ENCODE assay signal across 25 mouse cellular contexts in genomic region chr19:45010646-45011045, GRCm38 (mm10). TPM values are rescaled to one million over a fixed set of nuclear protein-coding genes. Genes with fewer than 3 reads are reported as not detected.
A peak's percentile ranks its signal among the peaks of the same experiment; 100 is the strongest.
DNase-seq lines count a peak whose midpoint lies in the region; ATAC-seq and TF ChIP-seq lines count a peak whose summit lies in the region.
"Had no signal": no experiment of that assay in that cellular context is flagged by ENCODE, and none has a peak within 500 bp of the region (broad histone marks: within the 10 kb centered on the region; RNA-seq: fewer than 3 reads in every experiment).

No protein-coding gene starts in this region.

- H3K9me3 ChIP-seq in forebrain, embryonic 13.5 days (replicated peaks), result no peaks in the 10 kb centered on the region
- H3K9me3 ChIP-seq: embryonic facial prominence, embryonic 15.5 days; forebrain, embryonic 15.5 days had no signal

- intact Hi-C loops in gastrocnemius, adult 2 months (cut with DNase I), result no loop called here
- intact Hi-C loops in heart, postnatal 25 days (cut with DNase I), result no loop called here

- no peak overlapping the region for H3K4me3 ChIP-seq in gastrocnemius, adult 2 months
- H3K4me3 ChIP-seq in forebrain, embryonic 13.5 days, result no peak overlapping the region
- H3K4me3 ChIP-seq: embryonic facial prominence, embryonic 15.5 days; forebrain, embryonic 15.5 days had no signal

- peaks cover 35% of the 10 kb centered on the region for H3K36me3 ChIP-seq in forebrain, embryonic 13.5 days (ENCODE audit: poor library complexity, severe bottlenecking)

- no peak overlapping the region for H3K4me2 ChIP-seq in forebrain, embryonic 13.5 days
- H3K4me2 ChIP-seq: embryonic facial prominence, embryonic 15.5 days; forebrain, embryonic 15.5 days; heart, embryonic 11.5 days; hindbrain, embryonic 14.5 days had no signal

- no peak for ATAC-seq in forebrain, embryonic 13.5 days
- ATAC-seq: CD4-positive, CD25-positive, alpha-beta regulatory T cell, adult 4 months; forebrain, embryonic 15.5 days; hindbrain, postnatal 0 days; inflammation-experienced regulatory T-cells, adult 6 months; intestine, embryonic 16.5 days had no signal

- no peak overlapping the region for H3K9ac ChIP-seq in forebrain, embryonic 13.5 days
- H3K9ac ChIP-seq: embryonic facial prominence, embryonic 15.5 days; forebrain, embryonic 15.5 days; hindbrain, embryonic 14.5 days had no signal

- no peak for TF ChIP-seq CTCF in gastrocnemius, adult 2 months (IDR thresholded peaks at IDR 0.05)

- peak; percentile 80 for DNase-seq in adrenal gland, adult 2 months
- no peak for DNase-seq in adrenal gland, postnatal 4 days (ENCODE audit: low spot score in 2 of 2)
- DNase-seq in gastrocnemius, adult 2 months, result no peak
- DNase-seq in gastrocnemius, adult 8-10 months (ENCODE audit: low spot score in 2 of 2), result no peak
- DNase-seq in adrenal gland, postnatal 36 days, result peak; percentile 63 to 68
- no peak for DNase-seq in heart, postnatal 25 days (ENCODE audit: low spot score)
- DNase-seq: cerebellum, adult 11 months; cerebellum, adult 2 months; cerebellum, postnatal 10 days; cerebellum, postnatal 36 days; embryo, embryonic 11 days; gastrocnemius, postnatal 14 days; heart, adult 11 months; heart, postnatal 4 days; kidney, adult 18-20 months; kidney, adult 9 months had no signal

- WGBS in forebrain, embryonic 13.5 days, result 92% methylated on average over 4 of the region's 4 CpGs

- peak overlapping the region; percentile 60 for H3K27ac ChIP-seq in gastrocnemius, adult 2 months
- no peak overlapping the region for H3K27ac ChIP-seq in forebrain, embryonic 13.5 days
- H3K27ac ChIP-seq: embryonic facial prominence, embryonic 15.5 days; forebrain, embryonic 15.5 days; hindbrain, embryonic 14.5 days; hindbrain, postnatal 0 days had no signal

- no peaks in the 10 kb centered on the region for H3K27me3 ChIP-seq in forebrain, embryonic 13.5 days
- H3K27me3 ChIP-seq: embryonic facial prominence, embryonic 15.5 days; forebrain, embryonic 15.5 days had no signal

- peaks cover 48% of the 10 kb centered on the region for H3K4me1 ChIP-seq in forebrain, embryonic 13.5 days

RNA-seq across cellular contexts. Expression of gene Lzts2, which starts 3.6 kb away (rescaled TPM):
- 100 to 1,000 TPM in 1 of 2 experiments, 10 to 100 TPM in 1; 52.8 to 111 TPM for total RNA-seq in adrenal gland, adult 2 months (2021)
- 313 and 342 TPM in 2 replicates for polyA plus RNA-seq in adrenal gland, adult 2 months (2012; rRNA removed)
- total RNA-seq in adrenal gland, postnatal 4 days (2021), result 100 to 1,000 TPM; 107 to 119 TPM
- 10 to 100 TPM; 21.0 to 29.3 TPM for total RNA-seq in gastrocnemius, adult 2 months (2021)
- 10 to 100 TPM; 17.9 to 25.9 (median 20.5) TPM for total RNA-seq in gastrocnemius, adult 8-10 months (2022)
- total RNA-seq in adrenal gland, postnatal 36 days (2021), result 10 to 100 TPM; 90.4 to 95.6 TPM
- 24.5 and 24.7 TPM in 2 replicates for polyA plus RNA-seq in forebrain, embryonic 13.5 days (2015; fragmentation: Nextera tagmentation; extraction: Ambion mirVana)
- total RNA-seq in heart, postnatal 25 days (2021), result 10 to 100 TPM; 52.0 to 69.7 TPM

RNA-seq across cellular contexts. Expression of gene Mrpl43, which starts 4.4 kb away (rescaled TPM):
- total RNA-seq in adrenal gland, adult 2 months (2021), result 10 to 100 TPM; 45.2 to 55.1 TPM
- polyA plus RNA-seq in adrenal gland, adult 2 months (2012; rRNA removed), result 196 and 208 TPM in 2 replicates
- 10 to 100 TPM; 49.9 to 51.2 TPM for total RNA-seq in adrenal gland, postnatal 4 days (2021)
- total RNA-seq in gastrocnemius, adult 2 months (2021), result 10 to 100 TPM; 31.0 to 42.5 TPM
- 10 to 100 TPM; 30.2 to 36.4 (median 34.1) TPM for total RNA-seq in gastrocnemius, adult 8-10 months (2022)
- 10 to 100 TPM; 49.0 to 53.6 TPM for total RNA-seq in adrenal gland, postnatal 36 days (2021)
- polyA plus RNA-seq in forebrain, embryonic 13.5 days (2015; fragmentation: Nextera tagmentation; extraction: Ambion mirVana), result 82.2 and 89.7 TPM in 2 replicates
- total RNA-seq in heart, postnatal 25 days (2021), result 10 to 100 TPM; 54.9 to 55.4 TPM

RNA-seq across cellular contexts. Expression of gene Twnk, which starts 5.2 kb away (rescaled TPM):
- total RNA-seq in adrenal gland, adult 2 months (2021), result 10 to 100 TPM; 24.7 to 37.1 TPM
- polyA plus RNA-seq in adrenal gland, adult 2 months (2012; rRNA removed), result 7.5 and 9.6 TPM in 2 replicates
- total RNA-seq in adrenal gland, postnatal 4 days (2021), result 10 to 100 TPM; 30.5 to 33.0 TPM
- 10 to 100 TPM; 18.0 to 25.4 TPM for total RNA-seq in gastrocnemius, adult 2 months (2021)
- 10 to 100 TPM; 18.9 to 39.5 (median 21.9) TPM for total RNA-seq in gastrocnemius, adult 8-10 months (2022)
- total RNA-seq in adrenal gland, postnatal 36 days (2021), result 10 to 100 TPM; 30.8 to 33.0 TPM
- polyA plus RNA-seq in forebrain, embryonic 13.5 days (2015; fragmentation: Nextera tagmentation; extraction: Ambion mirVana), result 21.1 and 22.2 TPM in 2 replicates
- 10 to 100 TPM; 27.4 to 28.4 TPM for total RNA-seq in heart, postnatal 25 days (2021)

RNA-seq across cellular contexts. Expression of gene Sema4g, which starts 21.7 kb away (rescaled TPM):
- total RNA-seq in adrenal gland, adult 2 months (2021), result 1 to 10 TPM; 6.3 to 7.7 TPM
- polyA plus RNA-seq in adrenal gland, adult 2 months (2012; rRNA removed), result 9.4 and 13.4 TPM in 2 replicates
- total RNA-seq in adrenal gland, postnatal 4 days (2021), result 10 to 100 TPM; 15.5 to 26.5 TPM
- total RNA-seq in gastrocnemius, adult 2 months (2021), result under 1 TPM; 0.10 to 0.11 TPM
- total RNA-seq in gastrocnemius, adult 8-10 months (2022), result under 1 TPM; 0.13 to 0.41 (median 0.21) TPM
- 1 to 10 TPM; 4.2 to 5.6 TPM for total RNA-seq in adrenal gland, postnatal 36 days (2021)
- 9.7 and 11.7 TPM in 2 replicates for polyA plus RNA-seq in forebrain, embryonic 13.5 days (2015; fragmentation: Nextera tagmentation; extraction: Ambion mirVana)
- total RNA-seq in heart, postnatal 25 days (2021), result under 1 TPM; 0.26 to 0.39 TPM

RNA-seq across cellular contexts. Expression of gene Pdzd7, which starts 34.9 kb away (rescaled TPM):
- total RNA-seq in adrenal gland, adult 2 months (2021), result under 1 TPM in 1 of 2 experiments, not detected in 1; 0.09 TPM
- polyA plus RNA-seq in adrenal gland, adult 2 months (2012; rRNA removed), result 0.62 and 0.65 TPM in 2 replicates
- under 1 TPM; 0.25 to 0.34 TPM for total RNA-seq in adrenal gland, postnatal 4 days (2021)
- 1 to 10 TPM; 5.9 to 6.8 TPM for total RNA-seq in gastrocnemius, adult 2 months (2021)
- total RNA-seq in gastrocnemius, adult 8-10 months (2022), result 1 to 10 TPM; 2.9 to 5.4 (median 4.1) TPM
- total RNA-seq in adrenal gland, postnatal 36 days (2021), result under 1 TPM; 0.13 to 0.23 TPM
- polyA plus RNA-seq in forebrain, embryonic 13.5 days (2015; fragmentation: Nextera tagmentation; extraction: Ambion mirVana), result 0.92 and 1.5 TPM in 2 replicates
- total RNA-seq in heart, postnatal 25 days (2021), result under 1 TPM in 1 of 2 experiments, not detected in 1; 0.16 TPM
- total RNA-seq: heart, postnatal 4 days had no signal
- polyA plus RNA-seq: CD4-positive, CD25-positive, alpha-beta regulatory T cell, adult 4 months; heart, embryonic 11.5 days; inflammation-experienced regulatory T-cells, adult 6 months had no signal

Comparison
In these comparisons a context has a peak if more than half of its experiments do, and no peak if none do; other contexts are left out.
1. DNase-seq: peak in adrenal gland, adult 2 months (single experiment) and adrenal gland, postnatal 36 days (2 of 2); none in adrenal gland, postnatal 4 days (0 of 2), gastrocnemius, adult 2 months (single experiment), gastrocnemius, adult 8-10 months (0 of 2) and heart, postnatal 25 days (single experiment).